Mouse (Mus musculus) lung, postnatal 36 days (tissue): ENCODE measurements at regions not wholly inside any gene's neighbourhood (a gene's known extent, or its start where the extent isn't known, plus 50 kb on each side); places are given as distances from the start of the nearest gene placed in this dataset.

Experiments
- DNase-seq: peaks from one replicate; pipeline ENCODE4 v3.0.0; 2022; ENCODE audit warnings: mixed read lengths

DNA sequence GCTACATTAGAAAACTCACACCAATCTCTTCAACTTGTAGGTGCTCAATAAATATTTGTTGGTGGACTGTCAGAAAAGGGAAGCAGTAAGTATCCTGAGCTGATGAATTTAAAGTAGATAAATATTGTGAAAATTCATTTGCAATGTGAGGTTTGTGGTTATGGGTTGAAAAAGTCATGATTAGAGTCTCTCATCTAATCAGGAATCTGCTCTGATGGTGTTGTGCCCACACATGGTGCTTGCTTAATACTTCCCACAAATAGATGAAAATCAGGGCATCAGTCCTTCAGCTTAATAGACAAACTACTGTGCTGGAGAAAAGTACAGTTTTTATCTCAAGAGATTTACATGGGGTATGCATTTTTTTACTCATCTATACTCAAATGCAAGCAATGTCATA, 59.9 kb downstream of the S1pr1 start:
- DNase-seq: no peak

DNA sequence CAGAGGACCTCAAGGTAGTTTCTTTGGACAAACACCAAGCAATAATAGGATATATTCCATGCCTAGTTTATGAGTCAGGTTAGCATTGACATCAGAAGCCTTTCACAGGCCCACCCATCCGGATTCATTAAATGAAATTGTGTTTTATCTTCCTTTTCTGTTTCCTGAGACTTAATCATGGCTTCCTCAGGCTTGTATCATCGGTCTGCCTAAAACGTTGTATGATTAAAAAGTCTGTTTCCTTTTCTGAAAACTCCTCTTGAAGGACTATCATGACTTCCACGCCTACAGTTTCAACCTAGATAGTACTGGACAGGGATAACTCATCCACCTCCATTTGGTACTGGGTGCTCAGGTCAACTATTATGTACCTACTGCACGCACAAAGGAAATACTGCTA, 62.6 kb downstream of the S1pr1 start:
- DNase-seq: no peak

DNA sequence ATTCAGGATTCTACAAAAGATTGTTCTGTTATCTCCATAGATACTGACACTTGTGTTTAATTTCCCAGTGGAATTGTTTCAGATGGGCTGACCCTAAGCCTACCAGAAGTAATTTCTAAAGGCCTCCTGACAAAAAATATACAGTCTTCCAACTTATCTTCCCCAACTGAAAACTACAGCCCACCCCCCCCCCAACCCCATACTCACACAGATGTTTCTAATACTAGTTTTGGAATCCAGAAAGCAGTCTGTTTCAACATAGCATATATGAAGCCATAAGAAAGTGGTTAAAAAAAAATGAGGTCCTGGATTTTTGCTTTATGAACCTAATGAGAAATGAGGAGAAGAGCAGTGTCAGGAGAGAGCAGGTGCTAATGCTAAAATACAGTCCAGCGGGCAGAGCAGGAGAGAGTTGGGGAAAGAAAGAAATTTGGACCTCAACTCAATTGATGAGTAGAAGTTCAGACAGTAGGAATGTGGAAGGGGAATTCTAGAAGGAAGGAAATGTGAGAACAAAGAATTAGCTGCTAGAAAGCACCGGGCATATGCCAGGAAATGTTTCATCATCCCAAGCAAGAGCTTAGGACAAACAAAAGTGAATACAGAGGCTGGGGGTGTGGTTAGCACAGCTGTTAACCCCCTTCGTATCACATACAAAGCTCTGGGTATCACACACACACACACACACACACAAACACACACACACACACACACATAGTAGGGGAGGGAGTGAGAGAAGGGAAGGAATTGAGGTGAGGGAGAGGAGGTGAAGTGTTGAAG, 65.3 kb downstream of the S1pr1 start:
- DNase-seq: peak; percentile 22

DNA sequence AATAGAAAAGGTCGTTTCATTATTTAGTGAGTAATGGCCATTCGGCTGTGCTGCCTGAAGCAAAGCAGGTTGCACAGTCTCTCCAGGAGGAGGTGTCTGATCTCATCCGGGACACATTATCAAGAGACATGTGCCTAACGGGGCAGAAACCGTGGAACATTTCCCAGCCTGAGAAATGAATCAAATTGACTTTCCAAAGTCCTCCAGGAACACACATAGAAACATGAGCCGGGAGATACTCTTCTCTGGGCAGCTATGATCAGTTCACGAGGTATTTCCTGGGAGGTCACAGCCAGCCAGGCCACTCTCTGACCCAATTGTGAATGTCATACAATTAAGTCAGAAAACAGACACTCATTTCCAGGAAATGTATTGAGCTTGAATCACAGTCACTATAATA, 67.9 kb downstream of the S1pr1 start:
- peak; percentile 7 for DNase-seq

DNA sequence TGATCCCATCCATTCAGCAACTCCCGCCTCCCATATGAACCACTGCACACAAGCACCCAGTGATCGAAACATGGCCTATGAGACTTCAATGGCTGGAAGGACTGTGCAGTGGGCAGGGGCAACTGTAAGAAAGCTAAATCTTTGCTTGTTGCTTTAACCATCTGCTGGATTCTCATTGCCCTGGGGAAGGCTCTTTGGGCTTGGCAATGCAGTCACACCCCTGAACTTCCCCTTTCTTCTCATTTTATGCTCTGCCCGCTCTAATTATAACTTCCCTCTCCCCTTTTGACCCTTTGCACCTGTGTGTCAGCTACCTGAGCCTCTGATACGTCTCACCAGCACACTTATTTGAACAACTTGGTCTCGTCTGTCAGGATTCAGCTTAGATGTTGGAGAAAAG, 70.6 kb downstream of the S1pr1 start:
- peak; percentile 17 for DNase-seq

DNA sequence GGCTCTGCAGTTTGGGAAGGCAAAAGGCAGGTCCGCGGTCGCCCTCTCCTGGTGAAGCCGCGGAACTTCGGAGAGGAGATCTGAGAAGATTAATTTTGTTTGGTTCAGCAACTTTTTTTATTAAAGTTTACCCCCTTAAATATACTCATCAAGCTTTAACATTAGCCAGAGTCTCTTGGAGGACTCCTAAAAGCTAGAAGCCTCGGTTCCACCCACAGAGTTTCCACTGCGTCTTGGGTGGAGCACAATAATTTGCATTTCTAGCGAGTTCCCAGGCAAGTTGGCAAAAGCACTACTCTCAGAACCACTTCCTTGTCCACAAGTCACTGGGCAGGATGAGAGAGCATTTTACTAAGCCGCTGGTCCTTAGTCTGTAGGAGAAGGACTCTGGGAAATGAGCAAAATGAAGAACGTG, 72.0 kb downstream of the S1pr1 start:
- DNase-seq: peak; percentile 87

DNA sequence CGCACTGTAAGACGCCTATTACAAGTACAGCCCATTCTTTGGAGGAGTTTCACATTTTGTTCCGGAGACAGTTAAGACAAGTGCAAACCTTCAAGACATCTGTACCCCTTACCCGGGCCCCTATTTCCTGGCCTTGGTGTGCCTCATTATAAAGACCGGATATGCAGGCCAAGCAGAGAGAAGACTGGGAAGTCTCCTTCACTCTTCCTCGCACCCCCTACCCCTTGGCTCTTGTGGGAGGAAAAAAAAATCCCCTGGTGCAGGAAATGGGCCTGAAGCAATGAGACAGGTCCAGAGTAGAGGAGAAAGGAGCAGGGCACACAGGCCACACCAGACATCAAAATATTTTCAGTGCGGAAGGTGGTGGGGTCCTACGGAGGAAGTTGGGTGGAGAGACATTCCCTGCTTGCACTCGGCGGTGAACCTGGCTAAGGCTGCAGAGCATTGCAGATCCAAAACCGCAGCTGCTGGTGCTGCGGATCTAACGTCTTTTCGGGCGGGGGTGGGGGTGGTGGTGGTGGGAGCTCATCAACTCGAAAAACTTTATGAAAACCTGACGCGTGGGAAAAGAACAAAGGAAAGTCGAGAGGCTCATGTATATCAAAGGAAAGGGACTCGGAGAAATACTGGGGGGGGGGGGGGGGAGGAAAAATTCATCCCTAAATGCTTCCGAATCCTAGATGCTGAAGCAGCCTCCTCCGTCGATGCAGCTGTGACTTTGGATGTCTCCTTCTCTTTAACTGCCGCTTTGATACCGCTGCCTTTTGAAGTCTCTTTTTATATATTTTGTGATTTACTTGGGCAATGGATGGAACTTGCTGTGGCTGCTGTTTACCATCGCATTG, 72.6 kb downstream of the S1pr1 start:
- peak; percentile 30 for DNase-seq

DNA sequence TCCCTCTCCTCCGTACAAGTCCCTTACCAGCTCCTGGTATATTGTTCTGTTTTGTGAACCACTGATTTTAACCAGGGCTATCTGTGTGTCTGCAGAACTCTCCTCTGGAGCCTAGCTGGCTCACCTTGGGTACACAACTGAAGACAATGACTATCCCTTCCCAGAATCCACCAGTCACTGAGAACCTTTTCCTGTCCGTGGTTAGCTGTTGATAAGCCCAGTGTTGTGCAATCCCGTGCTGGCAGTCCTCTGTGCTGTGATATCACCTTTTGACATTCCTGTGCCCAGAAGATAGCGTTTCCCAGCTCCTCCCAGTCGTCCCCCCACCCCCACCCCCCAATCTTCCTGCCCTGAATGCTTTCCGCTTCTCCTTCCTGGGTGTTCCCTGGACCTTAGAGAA, 73.5 kb downstream of the S1pr1 start:
- DNase-seq: peak; percentile 84

DNA sequence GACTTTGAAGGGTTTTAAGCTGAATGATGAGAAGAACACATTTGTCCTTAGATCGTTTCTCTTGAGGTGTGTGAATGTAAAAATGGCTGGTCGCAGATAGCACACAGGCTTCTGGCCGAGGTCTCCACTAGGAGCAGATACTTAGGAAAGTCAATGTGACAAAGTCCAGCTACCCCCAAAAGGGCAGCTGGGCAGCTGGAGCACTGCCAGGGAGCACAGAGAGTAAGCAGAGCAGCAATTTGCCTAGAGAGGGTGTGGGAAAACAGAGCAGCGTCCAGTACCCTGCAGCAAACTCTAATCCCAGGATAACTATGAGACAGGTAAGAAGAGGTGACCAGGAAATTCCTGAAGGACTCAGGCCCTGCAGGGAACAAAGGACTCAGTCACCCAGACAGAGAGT, 79.4 kb downstream of the S1pr1 start:
- DNase-seq: no peak

DNA sequence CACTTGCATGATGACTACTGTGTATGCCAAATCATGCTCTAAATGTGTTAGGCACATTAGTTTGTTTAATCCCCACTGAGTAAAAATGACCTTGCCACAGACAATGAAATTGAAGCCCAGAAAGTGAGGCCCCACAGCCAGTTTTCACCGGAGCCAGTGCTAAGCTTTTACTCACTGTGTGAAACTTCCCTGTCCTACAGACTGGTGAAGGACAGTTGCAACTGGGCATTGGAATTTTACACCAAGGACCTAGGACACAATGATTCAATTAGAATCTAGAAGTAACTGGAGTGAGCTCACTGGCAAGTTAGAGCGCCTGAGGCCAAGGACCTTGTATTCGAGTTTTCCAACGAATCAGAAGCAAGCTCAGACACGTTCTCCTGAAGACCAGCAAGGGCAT, 79.8 kb downstream of the S1pr1 start:
- DNase-seq: no peak

DNA sequence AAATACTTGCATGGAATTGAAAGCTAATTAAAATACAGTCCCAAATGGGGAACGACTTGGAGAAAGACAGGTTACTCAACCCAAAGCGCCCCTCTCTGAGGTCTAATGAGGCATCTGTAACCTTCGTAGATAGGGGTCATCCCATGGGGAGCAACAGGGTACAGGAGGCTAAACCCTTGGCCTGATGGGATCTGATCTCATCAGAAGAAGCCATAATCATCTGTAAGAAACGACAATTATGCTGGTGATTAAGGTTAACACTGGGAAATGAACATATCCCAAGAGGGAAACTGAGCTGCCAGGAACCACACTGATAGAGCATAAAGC, 82.5 kb downstream of the S1pr1 start:
- DNase-seq: no peak

DNA sequence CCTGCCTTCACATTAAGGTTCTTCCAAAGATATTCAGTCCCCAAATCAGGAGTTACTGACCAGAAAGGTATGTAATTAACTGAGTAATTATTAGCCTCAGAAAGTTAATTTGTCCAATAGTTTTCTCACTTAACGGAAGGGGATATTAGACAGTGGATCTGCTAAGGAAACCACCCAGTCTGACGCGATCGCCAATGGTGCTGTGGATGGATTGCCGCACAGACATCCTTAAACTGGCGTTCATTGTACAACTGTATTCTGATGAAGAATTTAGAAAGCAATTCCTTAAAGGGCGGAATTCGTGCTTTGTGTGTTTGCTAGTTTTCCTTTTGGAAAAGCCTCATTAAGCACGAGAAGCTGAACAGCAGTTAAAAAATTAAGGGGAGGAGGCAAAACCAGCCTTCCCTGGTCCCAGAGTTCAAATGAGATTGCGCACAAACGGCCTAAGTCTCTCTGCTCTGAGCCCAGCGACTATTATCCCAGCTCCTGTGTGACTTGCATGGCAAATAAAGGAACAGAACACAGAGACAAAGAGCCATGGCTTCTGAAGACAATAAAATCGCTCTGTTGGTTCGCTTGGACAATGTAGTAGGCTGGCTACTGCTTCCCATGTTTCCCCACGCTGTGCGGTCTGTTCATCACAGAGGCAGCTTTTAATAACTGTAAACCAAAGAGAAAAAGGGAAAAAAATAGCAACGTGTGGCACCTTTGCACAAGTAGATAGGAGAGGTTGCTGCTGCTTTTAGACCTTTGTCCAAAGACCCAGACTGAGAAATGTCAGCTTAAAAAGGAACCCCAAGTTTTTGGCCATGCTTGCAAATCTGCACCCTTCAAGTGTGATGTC, 83.1 kb downstream of the S1pr1 start:
- DNase-seq: no peak

DNA sequence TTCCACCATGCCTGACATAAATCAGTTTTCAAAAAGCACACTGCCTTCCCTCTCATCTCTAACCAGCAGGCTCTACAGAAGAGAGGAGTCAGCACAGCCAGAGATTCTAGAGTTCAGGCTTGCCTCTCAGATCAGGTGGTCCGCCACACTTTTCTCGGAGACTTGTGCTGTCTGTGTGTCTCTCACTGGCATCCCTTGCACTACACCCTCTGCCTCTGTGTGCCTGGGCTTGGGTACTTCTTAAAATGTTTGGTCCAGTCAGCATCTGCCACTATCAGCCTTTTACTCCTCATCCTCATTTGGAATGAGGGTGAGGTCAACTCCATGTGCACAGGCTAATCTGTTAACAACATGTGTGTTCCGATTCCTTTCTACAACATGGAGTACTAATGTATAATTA, 92.0 kb downstream of the S1pr1 start:
- no peak for DNase-seq

DNA sequence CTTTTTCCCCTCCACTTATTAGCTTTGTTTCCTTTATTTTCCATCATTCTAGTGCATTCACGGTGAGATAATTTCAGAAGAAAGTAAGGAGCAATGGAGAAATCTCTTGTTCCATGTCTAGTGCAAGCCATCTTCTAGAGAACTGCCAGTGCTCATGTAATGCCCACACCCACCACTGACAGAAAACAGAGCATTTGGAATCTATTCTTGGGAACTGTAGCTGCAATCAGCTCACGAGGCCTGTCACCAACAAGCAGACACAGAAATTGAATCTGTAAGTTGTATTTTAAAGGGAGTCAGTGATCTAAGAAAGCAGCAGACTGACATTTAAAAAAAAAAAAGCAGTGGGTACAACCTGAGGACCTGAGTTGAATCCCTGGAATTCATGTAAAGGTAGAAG, 92.6 kb downstream of the S1pr1 start:
- DNase-seq: no peak

DNA sequence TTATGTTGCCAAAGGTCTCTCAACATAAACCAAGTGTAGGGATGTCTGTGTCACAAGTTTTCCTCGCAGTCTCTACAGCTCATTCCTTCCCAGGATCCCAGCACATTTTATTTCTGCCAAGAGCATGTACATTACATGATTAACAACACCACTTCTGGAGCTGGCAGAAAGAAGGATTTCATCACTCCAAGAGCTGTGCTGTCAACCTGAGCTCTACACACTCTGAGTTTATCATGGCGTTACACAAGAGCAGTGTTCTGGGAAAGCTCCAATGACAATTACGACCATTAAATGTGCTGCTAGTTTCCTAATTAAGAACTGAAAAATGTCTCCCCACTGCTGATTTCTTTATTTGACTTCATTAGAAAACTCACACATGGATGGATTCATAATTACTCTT, 94.9 kb downstream of the S1pr1 start:
- no peak for DNase-seq

DNA sequence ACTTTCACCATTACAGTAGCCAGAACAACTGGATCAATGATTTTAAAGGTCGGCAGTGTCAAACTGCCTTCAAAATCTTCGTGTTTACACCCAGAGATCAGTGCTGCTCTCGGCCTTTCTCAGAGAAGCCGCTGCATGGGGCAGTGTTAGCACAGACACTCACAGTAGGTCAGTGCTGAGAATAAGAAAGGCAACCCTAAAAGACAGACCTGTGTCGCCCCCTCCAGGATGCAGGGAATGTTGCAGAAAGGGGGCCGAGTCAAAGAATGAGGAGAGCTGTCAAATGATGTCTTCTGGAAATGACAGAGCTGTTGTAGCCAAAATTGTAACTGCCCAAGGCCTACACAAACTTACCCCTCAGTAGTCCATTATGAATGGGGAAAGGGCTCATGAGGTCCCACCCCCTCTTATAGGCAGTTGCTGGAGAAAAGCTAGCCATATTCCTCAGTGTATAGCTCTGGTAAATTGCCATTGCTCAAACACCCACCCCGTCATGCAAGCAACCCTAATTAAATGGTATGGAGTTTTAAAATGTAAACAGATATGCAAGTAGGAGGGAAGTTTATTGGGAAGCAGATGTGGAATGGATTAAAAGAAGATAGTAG, 98.8 kb downstream of the S1pr1 start:
- peak; percentile 44 for DNase-seq

DNA sequence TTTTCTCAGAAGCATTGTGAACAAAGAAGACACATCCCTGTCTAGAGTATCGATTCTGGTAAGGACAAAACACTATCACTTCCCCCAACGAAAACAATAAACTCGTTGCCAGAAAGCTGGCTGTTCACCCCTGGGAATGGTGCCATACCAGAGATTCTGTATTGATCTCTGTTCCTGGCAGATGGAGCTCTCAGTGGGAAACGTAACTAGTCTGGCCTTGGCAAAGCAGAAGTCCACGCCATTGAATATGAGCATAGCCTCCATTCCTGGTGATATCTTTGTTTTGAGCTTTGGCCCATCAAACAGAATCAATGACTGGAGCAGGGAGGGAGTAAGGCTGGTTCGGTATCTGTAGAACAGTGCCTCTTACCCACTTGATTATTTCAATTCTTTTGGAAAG, 102.0 kb downstream of the S1pr1 start:
- DNase-seq: no peak

DNA sequence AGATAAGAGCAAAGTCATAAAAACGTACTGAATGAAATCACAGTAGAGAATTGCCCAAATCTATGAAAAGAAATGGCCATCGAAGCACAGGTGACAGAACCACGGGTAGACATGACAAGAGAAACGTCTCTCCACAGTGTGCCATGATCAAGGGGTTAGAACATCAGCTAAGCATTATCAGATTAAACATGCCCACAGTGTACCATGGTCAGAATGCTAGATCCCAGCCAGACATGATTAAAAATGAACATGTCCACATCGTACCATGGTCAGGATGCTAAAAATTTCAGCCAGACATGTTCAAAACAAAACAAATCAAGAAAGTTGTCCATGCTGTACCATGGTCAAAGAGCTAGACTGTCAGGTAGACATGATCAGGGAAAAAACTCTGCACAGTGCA, 106.8 kb downstream of the S1pr1 start:
- DNase-seq: no peak

DNA sequence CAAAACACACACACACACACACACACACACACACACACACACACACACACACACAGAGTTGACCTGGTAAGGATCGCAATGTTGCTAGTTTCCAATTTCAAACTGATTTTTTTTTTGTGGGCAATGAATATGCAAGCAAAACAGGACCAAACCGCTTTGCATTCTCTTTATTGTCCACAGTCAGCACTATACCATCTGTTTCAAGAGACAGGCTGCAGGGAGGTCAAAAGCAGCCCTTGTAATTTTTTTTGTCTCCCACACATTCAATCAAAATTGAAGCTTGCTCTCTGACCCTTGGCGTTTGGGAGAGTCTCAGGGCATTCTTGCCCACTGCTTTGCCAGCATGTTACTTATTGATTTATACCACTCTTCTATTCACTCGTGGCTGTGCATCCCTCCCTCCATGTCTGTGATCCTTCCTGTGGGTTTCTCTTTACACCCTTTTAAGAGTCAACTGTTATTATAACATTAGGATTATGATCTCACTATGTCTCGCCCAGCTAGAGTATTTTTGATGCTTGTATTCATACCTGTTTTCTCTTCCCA, 110.1 kb downstream of the S1pr1 start:
- no peak for DNase-seq

DNA sequence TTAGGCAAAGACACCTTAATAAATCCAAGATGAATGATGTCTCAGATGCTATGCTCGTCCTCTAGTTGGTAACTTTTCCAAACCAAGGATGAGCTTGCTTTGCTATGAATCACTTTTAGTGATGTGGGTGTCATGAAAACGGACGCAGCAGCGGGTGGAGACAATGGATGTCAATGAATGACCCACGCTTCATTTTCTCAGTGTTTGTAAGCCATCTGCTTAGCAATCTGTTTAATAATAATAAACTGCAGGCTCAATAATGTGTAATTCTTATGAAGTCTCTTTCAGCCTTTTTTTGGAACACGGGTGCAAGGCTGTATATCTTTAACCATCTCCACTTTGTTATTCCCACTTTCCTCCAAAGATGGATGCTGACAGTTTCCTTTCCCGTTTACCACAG, 110.6 kb downstream of the S1pr1 start:
- DNase-seq: no peak

DNA sequence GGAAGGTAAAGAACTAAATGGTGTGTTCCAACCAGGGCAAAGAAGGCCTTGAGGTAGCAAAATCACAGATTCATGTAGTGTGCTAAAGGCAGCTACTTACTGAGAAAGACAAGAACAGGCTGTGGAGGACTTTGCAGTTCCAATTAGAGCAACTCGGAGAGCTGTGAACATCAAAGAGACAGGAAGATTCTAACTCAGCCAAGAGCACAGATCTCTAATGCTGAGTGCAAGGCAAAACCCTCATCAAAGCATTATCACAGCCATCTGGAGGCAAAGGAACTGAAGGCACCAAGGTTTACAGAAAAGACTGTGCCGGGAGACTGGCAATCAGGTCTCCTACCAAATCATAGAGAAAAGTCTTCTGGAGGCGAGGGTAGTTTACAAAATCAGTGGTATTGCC, 111.1 kb downstream of the S1pr1 start:
- DNase-seq: no peak

DNA sequence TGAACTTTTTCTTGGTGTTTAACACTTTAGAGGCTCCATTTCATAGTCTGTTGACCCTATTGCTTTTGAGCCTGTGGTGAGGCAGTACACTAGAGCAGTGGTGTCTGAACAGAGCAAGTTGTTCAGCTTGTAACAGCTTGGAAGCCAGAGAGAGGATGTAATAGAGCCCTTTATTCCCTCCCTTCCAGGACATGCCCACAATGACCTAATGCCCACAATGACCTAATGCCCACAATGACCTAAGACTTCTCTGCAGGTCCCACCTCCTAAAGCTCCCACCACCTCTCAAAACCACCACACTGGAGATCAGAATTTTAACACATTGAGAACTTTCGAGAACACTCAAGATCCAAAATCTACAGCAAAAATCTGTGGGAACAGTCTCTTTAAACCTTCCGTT, 115.6 kb downstream of the S1pr1 start:
- no peak for DNase-seq

DNA sequence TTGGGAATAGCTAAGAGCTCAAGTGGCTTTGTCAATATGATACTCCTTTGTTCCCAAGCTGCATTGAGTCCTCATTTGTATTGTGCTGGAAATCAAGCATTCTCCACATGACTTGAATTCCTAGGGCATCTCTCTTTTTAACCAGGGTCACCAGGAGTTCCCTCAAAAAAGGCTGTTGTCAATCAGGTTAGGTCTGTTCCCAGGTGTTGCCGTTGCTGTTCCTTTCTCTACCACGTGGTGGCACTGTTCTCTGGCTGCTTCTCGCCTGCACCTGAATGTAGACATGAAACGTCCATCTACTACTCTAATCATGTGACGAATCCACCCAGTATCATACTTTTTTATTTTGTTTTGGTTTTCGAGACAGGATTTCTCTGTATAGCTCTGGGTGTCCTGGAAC, 118.3 kb downstream of the S1pr1 start:
- peak; percentile 81 for DNase-seq
